Mouse (Mus musculus): Measurements from ENCODE around the gene Xlr3a.
"Not testable (repeated sequence)": the region's sequence is repeated elsewhere in the genome, so short reads cannot be mapped to it uniquely, and the experiment has no call there.

GRCm38 (mm10) chrX:73116747-73117146 is 19.9 kb upstream of the Xlr3a start, which contains the start of gene Gm14685:
- TF ChIP-seq CTCF (IDR thresholded peaks at IDR 0.05); EP300 (IDR thresholded peaks at IDR 0.05; ENCODE audit: insufficient read depth, low read depth, low read length); POLR2A (IDR thresholded peaks at IDR 0.05; ENCODE audit: insufficient read depth, low read depth, low read length): not testable (repeated sequence)

Measured in heart, adult 2 months (tissue).